Mouse (Mus musculus) urinary bladder, postnatal 25 days (tissue): ENCODE results near the gene Prdm16.

Experiments
- DNase-seq: peaks from one replicate; pipeline ENCODE4 v3.0.0; 2022; ENCODE audit warnings: low spot score

The Prdm16 gene

GRCm38 (mm10) chr4:154603663-154604441, 32.8 kb downstream of the Prdm16 start:
- DNase-seq = no peak

GRCm38 (mm10) chr4:154602409-154602808, 34.3 kb downstream of the Prdm16 start:
- DNase-seq = no peak

- DNase-seq = no peak
Observed at GRCm38 (mm10) chr4:154601006-154601405, 35.7 kb downstream of the Prdm16 start.

GRCm38 (mm10) chr4:154599977-154600376, 36.7 kb downstream of the Prdm16 start:
- DNase-seq = no peak

DNA sequence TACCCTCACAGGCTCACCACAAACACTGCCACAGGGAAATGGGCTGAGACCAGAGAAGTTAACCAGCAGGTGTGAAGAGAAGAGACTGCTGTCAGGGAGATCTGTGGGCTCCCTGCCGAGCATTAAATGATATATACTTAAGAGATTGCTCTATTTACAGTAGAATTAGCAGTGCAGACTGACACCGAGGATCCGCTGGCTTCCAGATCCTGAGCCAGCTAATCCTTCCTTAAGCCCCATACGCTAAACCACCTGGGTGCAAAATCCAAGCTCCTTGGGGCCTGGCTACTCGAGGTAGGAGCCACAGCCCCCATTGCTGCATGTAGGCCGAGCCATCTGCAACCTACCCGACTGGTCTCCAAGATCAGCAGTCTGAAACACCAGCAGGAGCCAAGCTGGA, 38.3 kb downstream of the Prdm16 start:
- no peak for DNase-seq

GRCm38 (mm10) chr4:154596805-154597204, 39.9 kb downstream of the Prdm16 start:
- no peak for DNase-seq

GRCm38 (mm10) chr4:154594761-154595556, 41.7 kb downstream of the Prdm16 start:
- DNase-seq = no peak

DNA sequence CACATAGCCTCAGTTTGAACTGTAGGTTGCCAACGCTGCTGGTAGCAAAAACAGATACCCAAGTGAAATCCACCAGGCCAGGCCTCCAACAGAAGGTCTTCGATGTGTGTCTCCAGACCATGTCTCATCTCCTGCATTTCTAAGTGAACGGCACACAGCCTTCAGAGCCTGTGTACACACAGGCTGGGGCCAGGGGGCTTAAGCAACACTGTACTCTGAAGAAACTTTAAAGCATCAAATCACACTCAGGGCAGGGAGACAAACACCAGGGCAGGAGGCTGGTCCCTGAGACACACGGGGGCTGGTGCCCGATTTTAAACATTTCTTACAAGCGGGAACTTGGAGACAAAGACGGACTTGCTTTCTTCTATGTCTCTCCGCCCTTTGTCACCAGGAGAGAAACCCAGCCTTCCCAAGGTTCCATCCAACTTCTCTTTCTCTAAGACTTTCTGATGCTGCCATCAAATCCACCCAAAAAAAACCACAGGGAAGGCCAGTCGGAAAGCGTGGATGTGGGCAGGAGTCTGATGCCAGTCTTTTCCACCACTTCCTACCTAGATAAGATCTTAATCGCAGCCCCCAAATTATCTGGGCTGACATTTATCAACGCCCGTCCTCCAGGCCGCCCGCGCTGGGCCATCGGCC, 42.4 kb downstream of the Prdm16 start:
- DNase-seq = no peak

DNA sequence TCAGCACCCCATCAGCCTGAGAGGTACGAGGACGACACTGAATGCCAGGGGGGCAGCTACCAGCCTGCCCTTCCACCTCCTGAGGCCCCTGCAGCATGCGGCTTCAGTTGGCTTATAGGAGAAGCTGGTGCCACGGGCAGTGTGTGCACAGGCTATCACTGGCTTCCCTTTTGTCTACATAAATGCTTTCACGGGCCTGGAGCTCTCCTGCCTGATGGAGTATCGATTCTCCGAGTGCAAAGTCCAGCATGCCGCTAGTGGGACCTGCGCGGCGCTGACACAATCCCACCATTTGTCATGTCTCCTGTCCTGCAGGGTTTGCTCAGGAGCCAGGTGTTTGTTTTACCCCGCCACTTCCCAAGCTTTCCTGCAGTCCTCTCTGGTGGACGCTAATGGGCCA, 44.1 kb downstream of the Prdm16 start:
- no peak for DNase-seq

- DNase-seq = no peak
Observed at GRCm38 (mm10) chr4:154590910-154591309, 45.8 kb downstream of the Prdm16 start.

- DNase-seq = no peak
Observed at GRCm38 (mm10) chr4:154586334-154586733, 50.3 kb downstream of the Prdm16 start.

DNA sequence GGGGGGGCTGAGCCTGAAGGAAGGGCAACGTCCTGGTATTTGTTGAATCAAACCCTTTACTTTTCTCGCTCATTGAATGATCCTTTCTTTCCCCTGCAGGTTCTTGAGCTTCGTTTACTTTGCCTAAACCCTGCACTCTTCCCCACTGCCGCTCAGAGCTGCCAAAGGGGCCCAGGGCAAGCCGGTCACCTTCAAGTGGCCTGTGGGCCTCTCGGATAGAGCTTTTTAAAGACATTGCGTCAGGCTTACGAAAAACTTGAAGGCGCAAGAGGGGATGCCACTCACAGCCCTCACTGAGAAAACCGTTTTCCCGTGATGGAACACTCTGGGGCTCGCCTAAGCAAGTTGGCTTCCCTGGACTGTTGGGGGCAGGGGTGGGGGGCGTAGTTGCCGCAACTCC, 50.9 kb downstream of the Prdm16 start:
- DNase-seq = no peak

DNA sequence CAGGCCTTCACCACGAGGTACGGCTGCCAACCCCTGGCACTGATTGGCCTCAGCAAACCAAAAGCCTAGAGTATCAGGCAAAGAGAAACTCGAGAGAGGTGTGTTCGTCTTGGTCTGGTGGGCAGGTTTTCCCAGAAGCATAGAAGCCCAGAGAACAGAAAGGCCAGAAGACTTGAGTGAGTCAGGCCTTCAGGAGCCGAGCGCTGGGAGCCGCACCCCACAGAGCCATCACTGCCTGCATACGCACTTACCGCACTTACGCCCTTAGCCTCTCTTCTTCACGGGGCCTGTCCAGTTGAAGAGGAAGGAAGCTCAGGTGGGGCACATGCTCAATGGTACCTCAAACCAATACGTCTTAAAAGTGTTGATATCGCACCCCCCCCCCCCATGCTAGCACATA, 53.0 kb downstream of the Prdm16 start:
- DNase-seq = no peak

GRCm38 (mm10) chr4:154582607-154583236, 54.0 kb downstream of the Prdm16 start:
- no peak for DNase-seq

DNA sequence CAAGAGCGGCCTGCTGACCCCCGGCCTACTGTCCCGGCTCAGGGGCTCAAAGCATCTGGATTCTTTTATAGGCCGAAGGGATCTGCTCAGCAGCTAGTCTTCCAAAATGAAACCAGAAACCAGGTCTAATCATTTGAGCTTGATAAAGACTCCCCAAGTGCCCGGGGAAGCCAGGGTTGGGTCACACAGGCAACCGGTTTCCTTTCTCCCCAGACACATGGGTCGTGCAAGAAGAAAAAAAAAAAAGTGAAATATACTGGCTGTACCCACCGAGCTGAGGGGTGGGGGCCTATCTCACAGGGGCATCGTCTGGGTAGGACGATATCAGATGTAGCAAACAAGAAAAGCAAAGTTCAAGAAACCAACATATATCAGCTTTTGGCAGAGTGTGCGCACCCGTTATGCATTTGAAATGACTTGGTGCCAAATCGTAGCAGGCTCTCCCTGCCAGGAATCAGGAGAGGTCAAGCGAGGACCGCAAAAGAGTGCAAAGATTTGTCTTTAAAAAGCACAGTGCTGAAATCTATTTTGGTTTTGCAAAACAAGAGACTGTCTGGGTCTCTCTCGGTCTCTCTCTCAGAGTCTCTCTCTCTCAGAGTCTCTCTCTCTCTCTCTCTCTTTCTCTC, 55.3 kb downstream of the Prdm16 start:
- DNase-seq = no peak

GRCm38 (mm10) chr4:154574208-154574875, 62.3 kb downstream of the Prdm16 start:
- no peak for DNase-seq

DNA sequence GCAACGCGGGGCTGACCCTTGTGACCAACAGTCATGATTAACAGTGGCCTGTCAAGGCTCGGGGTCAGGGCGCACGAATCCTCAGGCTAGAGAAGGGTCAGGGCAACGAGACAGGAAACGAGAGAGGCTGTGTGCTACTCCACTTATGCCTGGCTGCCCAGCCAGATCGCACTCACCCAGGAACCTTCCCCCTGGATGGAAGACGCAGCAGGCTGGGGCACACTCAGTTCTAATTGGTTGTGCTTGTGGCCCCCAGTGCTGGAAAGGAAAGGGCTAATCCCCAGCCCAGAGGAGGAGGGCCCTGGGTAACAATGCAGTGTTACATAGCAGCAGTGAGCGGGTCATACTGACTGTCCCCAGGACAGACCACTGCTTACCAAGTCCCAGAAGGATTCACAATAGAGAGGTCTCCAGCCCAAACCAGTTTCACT, 66.2 kb downstream of the Prdm16 start:
- DNase-seq = no peak

- DNase-seq = no peak
Observed at GRCm38 (mm10) chr4:154569845-154570244, 66.8 kb downstream of the Prdm16 start.

DNA sequence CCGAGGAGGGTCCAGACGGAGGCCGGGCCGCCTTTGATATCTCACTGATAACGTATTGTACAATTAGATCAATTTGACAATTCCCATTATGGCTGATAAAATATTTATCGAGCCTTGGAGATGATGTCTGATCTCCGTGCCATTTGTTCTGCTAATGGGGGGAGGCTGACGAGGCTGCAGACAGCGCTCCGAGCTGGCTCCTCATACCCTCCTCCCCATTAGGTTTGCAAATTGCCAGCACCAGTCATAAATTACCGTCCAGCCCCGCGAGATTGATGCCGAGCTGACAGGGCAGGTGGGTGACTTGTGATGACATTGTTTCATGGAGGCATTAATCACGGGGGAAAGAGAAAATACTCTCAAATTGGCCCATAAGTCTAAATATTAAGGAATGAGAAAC, 67.9 kb downstream of the Prdm16 start:
- DNase-seq = no peak

GRCm38 (mm10) chr4:154567942-154568341, 68.7 kb downstream of the Prdm16 start:
- no peak for DNase-seq

DNA sequence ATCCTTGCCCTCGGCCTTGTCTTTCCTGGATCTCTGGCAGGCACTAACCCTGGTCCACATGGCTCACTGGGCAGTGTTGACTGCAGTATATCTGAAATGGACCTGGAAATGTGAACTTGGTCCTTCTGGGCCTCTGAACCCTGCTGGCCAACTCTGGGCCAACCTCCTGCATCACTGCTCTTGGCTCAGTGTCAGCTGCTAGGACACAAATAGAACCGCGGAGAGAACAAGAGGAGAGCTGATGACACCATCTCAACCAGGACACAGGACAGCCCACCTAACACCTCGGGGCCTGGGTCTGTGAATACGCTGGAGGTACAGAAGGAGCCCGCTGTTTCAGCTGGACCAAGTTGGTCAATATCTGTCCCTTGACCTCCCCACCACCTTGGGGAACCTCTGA, 73.5 kb downstream of the Prdm16 start:
- no peak for DNase-seq
